Mouse (Mus musculus): ENCODE results near the gene Fxyd6. TPM values are rescaled to one million over a fixed set of nuclear protein-coding genes. Genes with fewer than 3 reads are reported as not detected.

Fxyd6 gene
- polyA plus RNA-seq, 1 experiment from 2014 or later = 184 TPM

DNA sequence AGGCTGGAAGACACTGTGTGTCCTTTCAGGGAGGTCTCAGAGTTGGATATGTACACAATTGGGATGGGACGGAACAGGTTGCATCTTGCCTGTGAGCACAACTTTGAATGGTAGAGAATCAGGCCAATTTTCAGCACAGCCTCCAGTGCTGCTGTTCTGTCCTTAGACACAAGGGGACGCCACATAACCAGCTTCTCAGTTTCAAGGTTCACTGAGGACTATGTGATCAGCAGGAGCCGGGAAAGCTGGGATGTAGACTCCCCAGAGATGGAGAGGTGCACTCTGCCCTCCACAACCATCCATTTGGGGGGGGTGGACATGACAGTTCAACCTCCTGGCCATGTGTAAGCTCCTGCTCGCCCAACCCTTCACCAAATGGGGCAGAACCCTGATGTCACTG lies 45.9 kb downstream of the Fxyd6 start:
- H3K9ac ChIP-seq (replicated peaks; ENCODE audit: low read length) = no peak overlapping the region
- H3K4me2 ChIP-seq (replicated peaks; ENCODE audit: low read depth, low read length) = no peak overlapping the region
- H3K9me3 ChIP-seq (ENCODE audit: low read length) = no peaks in the 10 kb centered on the region
- no peaks in the 10 kb centered on the region for H3K36me3 ChIP-seq (ENCODE audit: insufficient read depth, low read length)
- 39% methylated on average over 4 of the region's 4 CpGs for WGBS
- ATAC-seq (ENCODE audit: low FRiP score, low TSS enrichment) = no peak
- no peaks in the 10 kb centered on the region for H3K27me3 ChIP-seq (ENCODE audit: insufficient read depth, low read length)
- H3K4me3 ChIP-seq (ENCODE audit: low read length) = no peak overlapping the region
- H3K27ac ChIP-seq (ENCODE audit: low read length) = no peak overlapping the region
- H3K4me1 ChIP-seq (ENCODE audit: insufficient read depth, low read length) = peaks cover 7% of the 10 kb centered on the region

GRCm38 (mm10) chr9:45417245-45417644 lies 47.3 kb downstream of the Fxyd6 start:
- Histone ChIP-seq H3K9ac (replicated peaks; ENCODE audit: low read length) (peak overlapping the region; percentile 47; the same call in 1 of the 2 replicates), H3K27me3 (ENCODE audit: insufficient read depth, low read length) (no peaks in the 10 kb centered on the region), H3K36me3 (ENCODE audit: insufficient read depth, low read length) (no peaks in the 10 kb centered on the region), H3K4me2 (replicated peaks; ENCODE audit: low read depth, low read length) (peak overlapping the region; percentile 32; the same call in 1 of the 2 replicates), H3K4me1 (ENCODE audit: insufficient read depth, low read length) (peaks cover 3% of the 10 kb centered on the region; the same call in 1 of the 2 replicates), H3K9me3 (ENCODE audit: low read length) (no peaks in the 10 kb centered on the region), H3K27ac (ENCODE audit: low read length) (no peak overlapping the region), H3K4me3 (ENCODE audit: low read length) (no peak overlapping the region)
- ATAC-seq (ENCODE audit: low FRiP score, low TSS enrichment) = no peak
- 34% methylated on average over 8 of the region's 8 CpGs for WGBS

GRCm38 (mm10) chr9:45418252-45418651 lies 48.3 kb downstream of the Fxyd6 start:
- 67% methylated on average over 8 of the region's 8 CpGs for WGBS
- Histone ChIP-seq H3K4me1 (ENCODE audit: insufficient read depth, low read length) (no peaks in the 10 kb centered on the region), H3K27ac (ENCODE audit: low read length) (no peak overlapping the region), H3K36me3 (ENCODE audit: insufficient read depth, low read length) (no peaks in the 10 kb centered on the region), H3K9ac (replicated peaks; ENCODE audit: low read length) (no peak overlapping the region), H3K27me3 (ENCODE audit: insufficient read depth, low read length) (no peaks in the 10 kb centered on the region), H3K4me2 (replicated peaks; ENCODE audit: low read depth, low read length) (no peak overlapping the region), H3K4me3 (ENCODE audit: low read length) (no peak overlapping the region), H3K9me3 (ENCODE audit: low read length) (no peaks in the 10 kb centered on the region)
- ATAC-seq (ENCODE audit: low FRiP score, low TSS enrichment) = no peak

DNA sequence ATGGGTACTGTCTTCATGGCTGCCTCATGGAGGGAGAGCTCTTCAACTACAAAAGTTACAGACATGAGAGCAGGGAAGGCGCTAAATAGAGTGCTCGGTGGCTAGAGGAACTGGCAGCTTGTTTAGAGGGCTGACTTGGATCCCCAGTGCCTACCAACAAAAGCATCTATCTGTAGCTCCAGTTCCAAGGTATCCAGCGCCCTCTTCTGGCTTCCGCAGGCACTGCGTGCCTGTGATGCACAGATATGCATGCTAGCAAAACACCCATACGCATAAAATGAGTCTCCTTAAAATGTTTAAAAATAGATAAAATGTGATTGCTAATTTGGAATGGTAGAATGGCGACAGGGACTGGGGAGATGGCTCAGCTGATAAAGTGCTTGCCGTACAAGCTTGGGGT lies 51.2 kb downstream of the Fxyd6 start:
- H3K9ac ChIP-seq (replicated peaks; ENCODE audit: low read length) = no peak overlapping the region
- no peaks in the 10 kb centered on the region for H3K27me3 ChIP-seq (ENCODE audit: insufficient read depth, low read length)
- H3K4me1 ChIP-seq (ENCODE audit: insufficient read depth, low read length) = no peaks in the 10 kb centered on the region
- 66% methylated on average over 8 of the region's 8 CpGs for WGBS
- H3K4me2 ChIP-seq (replicated peaks; ENCODE audit: low read depth, low read length) = no peak overlapping the region
- no peaks in the 10 kb centered on the region for H3K9me3 ChIP-seq (ENCODE audit: low read length)
- ATAC-seq (ENCODE audit: low FRiP score, low TSS enrichment) = no peak
- no peaks in the 10 kb centered on the region for H3K36me3 ChIP-seq (ENCODE audit: insufficient read depth, low read length)
- H3K4me3 ChIP-seq (ENCODE audit: low read length) = no peak overlapping the region
- no peak overlapping the region for H3K27ac ChIP-seq (ENCODE audit: low read length)

GRCm38 (mm10) chr9:45422761-45423298 lies 52.8 kb downstream of the Fxyd6 start:
- Histone ChIP-seq H3K4me1 (ENCODE audit: insufficient read depth, low read length) (no peaks in the 10 kb centered on the region), H3K9ac (replicated peaks; ENCODE audit: low read length) (no peak overlapping the region), H3K27ac (ENCODE audit: low read length) (no peak overlapping the region), H3K4me2 (replicated peaks; ENCODE audit: low read depth, low read length) (no peak overlapping the region), H3K9me3 (ENCODE audit: low read length) (no peaks in the 10 kb centered on the region), H3K27me3 (ENCODE audit: insufficient read depth, low read length) (no peaks in the 10 kb centered on the region), H3K4me3 (ENCODE audit: low read length) (no peak overlapping the region), H3K36me3 (ENCODE audit: insufficient read depth, low read length) (no peaks in the 10 kb centered on the region)
- ATAC-seq (ENCODE audit: low FRiP score, low TSS enrichment) = no peak
- 66% methylated on average over 7 of the region's 7 CpGs for WGBS

GRCm38 (mm10) chr9:45426456-45426855 lies 56.5 kb downstream of the Fxyd6 start, which contains the start of gene Dscaml1:
Gene Dscaml1, plus strand, starts transcription at chr9:45426628.
- Histone ChIP-seq H3K27ac (ENCODE audit: low read length) (no peak within 1 kb of the TSS), H3K9ac (replicated peaks; ENCODE audit: low read length) (no peak within 1 kb of the TSS), H3K9me3 (ENCODE audit: low read length) (no peaks in the 10 kb centered on the region), H3K4me2 (replicated peaks; ENCODE audit: low read depth, low read length) (no peak within 1 kb of the TSS), H3K27me3 (ENCODE audit: insufficient read depth, low read length) (peaks cover 28% of the 10 kb centered on the region), H3K4me3 (ENCODE audit: low read length) (no peak within 1 kb of the TSS), H3K36me3 (ENCODE audit: insufficient read depth, low read length) (no peaks in the 10 kb centered on the region), H3K4me1 (ENCODE audit: insufficient read depth, low read length) (peaks cover 11% of the 10 kb centered on the region; the same call in 1 of the 2 replicates)
- no peak for ATAC-seq (ENCODE audit: low FRiP score, low TSS enrichment)
- WGBS = 79% methylated on average over 4 of the region's 4 CpGs

GRCm38 (mm10) chr9:45429392-45429791 lies 59.4 kb downstream of the Fxyd6 start:
- Histone ChIP-seq H3K27ac (ENCODE audit: low read length) (no peak overlapping the region), H3K9me3 (ENCODE audit: low read length) (no peaks in the 10 kb centered on the region), H3K4me3 (ENCODE audit: low read length) (no peak overlapping the region), H3K27me3 (ENCODE audit: insufficient read depth, low read length) (peaks cover 46% of the 10 kb centered on the region), H3K4me1 (ENCODE audit: insufficient read depth, low read length) (peaks cover 11% of the 10 kb centered on the region; the same call in 1 of the 2 replicates), H3K36me3 (ENCODE audit: insufficient read depth, low read length) (no peaks in the 10 kb centered on the region), H3K9ac (replicated peaks; ENCODE audit: low read length) (no peak overlapping the region), H3K4me2 (replicated peaks; ENCODE audit: low read depth, low read length) (no peak overlapping the region)
- WGBS = 26% methylated on average over 5 of the region's 5 CpGs
- ATAC-seq (ENCODE audit: low FRiP score, low TSS enrichment) = no peak

DNA sequence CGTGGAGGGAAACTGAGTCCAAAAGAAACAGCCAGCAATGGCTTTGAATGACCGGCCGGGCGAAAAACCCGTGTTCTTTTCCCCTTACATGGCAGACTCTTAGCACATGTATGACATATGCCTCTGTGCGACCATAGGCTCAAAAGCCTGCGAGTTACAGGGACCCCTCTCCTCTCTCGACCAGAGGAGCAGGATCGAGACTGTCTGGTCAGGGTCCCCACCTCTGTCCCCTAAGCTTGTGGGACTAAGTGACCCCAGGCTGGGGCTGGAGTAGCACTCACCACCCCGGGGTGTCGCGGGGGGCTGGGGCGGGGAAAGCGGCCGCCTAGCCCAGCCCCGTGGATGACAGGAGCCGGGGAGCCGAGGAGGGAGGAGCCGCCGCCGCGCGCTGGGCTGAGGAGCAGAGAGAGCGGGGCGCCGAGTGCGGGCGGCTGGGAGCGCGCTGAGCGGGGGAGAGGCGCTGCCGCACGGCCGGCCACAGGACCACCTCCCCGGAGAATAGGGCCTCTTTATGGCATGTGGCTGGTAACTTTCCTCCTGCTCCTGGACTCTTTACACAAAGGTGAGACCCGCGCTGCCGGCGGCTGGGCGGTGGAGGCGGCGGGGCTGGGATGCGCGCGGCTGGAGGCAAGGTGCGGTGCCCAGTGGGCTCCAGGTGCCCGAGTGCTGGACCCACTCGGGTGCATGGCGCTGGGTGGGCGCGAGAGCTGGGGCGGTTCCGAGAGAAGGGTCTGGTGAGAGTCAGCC lies 60.1 kb downstream of the Fxyd6 start:
- H3K4me3 ChIP-seq (ENCODE audit: low read length) = peak overlapping the region; percentile 45
- ATAC-seq (ENCODE audit: low FRiP score, low TSS enrichment) = peak; percentile 61
- H3K4me1 ChIP-seq (ENCODE audit: insufficient read depth, low read length) = peaks cover 11% of the 10 kb centered on the region; the same call in 1 of the 2 replicates
- no peak overlapping the region for H3K27ac ChIP-seq (ENCODE audit: low read length)
- H3K27me3 ChIP-seq (ENCODE audit: insufficient read depth, low read length) = peaks cover 46% of the 10 kb centered on the region
- no peaks in the 10 kb centered on the region for H3K9me3 ChIP-seq (ENCODE audit: low read length)
- H3K4me2 ChIP-seq (replicated peaks; ENCODE audit: low read depth, low read length) = peak overlapping the region; percentile 62
- no peak overlapping the region for H3K9ac ChIP-seq (replicated peaks; ENCODE audit: low read length)
- under 1% methylated on average over 51 of the region's 54 CpGs for WGBS
- no peaks in the 10 kb centered on the region for H3K36me3 ChIP-seq (ENCODE audit: insufficient read depth, low read length)

GRCm38 (mm10) chr9:45430698-45430959 lies 60.6 kb downstream of the Fxyd6 start:
- no peak for ATAC-seq (ENCODE audit: low FRiP score, low TSS enrichment)
- Histone ChIP-seq H3K4me3 (ENCODE audit: low read length) (peak overlapping the region; percentile 45), H3K36me3 (ENCODE audit: insufficient read depth, low read length) (no peaks in the 10 kb centered on the region), H3K4me2 (replicated peaks; ENCODE audit: low read depth, low read length) (peak overlapping the region; percentile 62), H3K27me3 (ENCODE audit: insufficient read depth, low read length) (peaks cover 46% of the 10 kb centered on the region), H3K9ac (replicated peaks; ENCODE audit: low read length) (no peak overlapping the region), H3K27ac (ENCODE audit: low read length) (no peak overlapping the region), H3K9me3 (ENCODE audit: low read length) (no peaks in the 10 kb centered on the region), H3K4me1 (ENCODE audit: insufficient read depth, low read length) (peaks cover 11% of the 10 kb centered on the region; the same call in 1 of the 2 replicates)
- WGBS = 0% methylated on average over 15 of the region's 17 CpGs

GRCm38 (mm10) chr9:45431150-45431549 lies 61.2 kb downstream of the Fxyd6 start:
- peak; percentile 59; the same call in 1 of the 2 replicates for ATAC-seq (ENCODE audit: low FRiP score, low TSS enrichment)
- H3K27me3 ChIP-seq (ENCODE audit: insufficient read depth, low read length) = peaks cover 46% of the 10 kb centered on the region
- WGBS = 2% methylated on average over 26 of the region's 26 CpGs
- H3K36me3 ChIP-seq (ENCODE audit: insufficient read depth, low read length) = no peaks in the 10 kb centered on the region
- H3K4me1 ChIP-seq (ENCODE audit: insufficient read depth, low read length) = peaks cover 11% of the 10 kb centered on the region; the same call in 1 of the 2 replicates
- peak overlapping the region; percentile 45 for H3K4me3 ChIP-seq (ENCODE audit: low read length)
- no peaks in the 10 kb centered on the region for H3K9me3 ChIP-seq (ENCODE audit: low read length)
- no peak overlapping the region for H3K27ac ChIP-seq (ENCODE audit: low read length)
- H3K9ac ChIP-seq (replicated peaks; ENCODE audit: low read length) = no peak overlapping the region
- peak overlapping the region; percentile 62 for H3K4me2 ChIP-seq (replicated peaks; ENCODE audit: low read depth, low read length)

Measured in kidney, embryonic 16.5 days (tissue).